Comparison of ENCODE assay signal across 8 mouse cellular contexts in the genomic region with DNA sequence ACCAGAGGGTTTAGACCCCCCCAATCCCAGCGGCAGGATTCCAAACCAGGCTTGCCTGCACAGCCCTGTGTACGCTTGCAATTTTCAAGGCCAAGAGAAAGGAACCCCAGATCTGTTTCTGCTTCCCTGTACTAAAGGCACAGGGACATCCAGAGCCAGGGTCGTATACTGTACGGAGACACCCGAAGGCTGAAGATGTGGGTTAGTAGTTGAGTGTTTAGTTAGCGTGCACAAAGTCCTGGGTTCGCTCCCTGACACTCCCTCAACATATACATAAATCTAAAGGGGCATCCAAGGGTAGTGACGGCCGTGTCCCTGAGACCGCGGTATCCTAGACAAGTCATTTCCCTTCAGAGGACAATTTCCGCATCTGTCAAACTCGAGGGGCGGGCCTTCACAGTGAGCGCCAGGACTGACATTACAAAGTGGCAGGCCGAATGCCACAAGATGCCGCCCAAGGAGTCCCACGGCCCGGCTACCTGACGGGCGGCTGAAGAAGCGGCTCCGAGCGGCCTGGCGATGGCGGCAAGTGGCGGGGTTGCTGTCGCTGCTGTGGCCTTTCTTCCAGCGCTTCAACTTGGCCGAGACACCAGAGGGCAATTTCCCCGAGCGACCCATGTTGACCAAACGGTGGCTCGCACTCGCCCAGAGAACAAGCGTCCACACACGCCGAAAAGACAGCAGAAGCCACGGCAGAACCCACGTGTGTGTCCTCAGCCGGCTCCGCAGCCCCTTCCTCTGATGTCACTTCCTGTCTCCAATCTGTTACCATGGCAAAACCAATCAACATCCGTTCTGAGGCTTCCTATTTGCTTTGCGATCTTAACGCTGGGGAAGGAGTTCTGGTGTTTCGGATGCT. TPM values are rescaled to one million over a fixed set of nuclear protein-coding genes. Genes with fewer than 3 reads are reported as not detected.
DNase-seq lines count a peak whose midpoint lies in the region; ATAC-seq and TF ChIP-seq lines count a peak whose summit lies in the region.

A gene (minus strand): TSS at position 714 of the 859 bp plus-strand sequence.

- 0 out of 2 replicates have a peak within 1 kb of the TSS, but pooled peaks have one; percentile 39 for H3K9ac ChIP-seq in lung, postnatal 0 days (replicated peaks; ENCODE audit: low read depth)

- peaks cover 21% of the 10 kb centered on the region for H3K36me3 ChIP-seq in hindbrain, embryonic 10.5 days
- H3K36me3 ChIP-seq in lung, postnatal 0 days (ENCODE audit: insufficient read depth, low read length): no peaks in the 10 kb centered on the region

- peak within 1 kb of the TSS; percentile 89 for H3K4me2 ChIP-seq in lung, postnatal 0 days (replicated peaks; ENCODE audit: low read depth, low read length)

- DNase-seq in MEL-GATA-1-ER (ENCODE audit: extremely low read depth, low read depth): peak; percentile 96
- peak; percentile 79 to 91 for DNase-seq in cerebellum, adult 2 months
- peak; percentile 91 for DNase-seq in forelimb bud, embryonic 11.5 days (ENCODE audit: low read depth, low spot score)
- peak; percentile 83 for DNase-seq in hindbrain, embryonic 10.5 days (ENCODE audit: low spot score)
- peak; percentile 90 for DNase-seq in layer of hippocampus, adult 9-11 months
- DNase-seq in lung, postnatal 0 days (ENCODE audit: low spot score): peak; percentile 99
- DNase-seq in ovary, postnatal 14 days (ENCODE audit: low spot score): peak; percentile 69
- peak; percentile 85 for DNase-seq in thymus, postnatal 14 days

- peak within 1 kb of the TSS; percentile 94 for H3K4me3 ChIP-seq in cerebellum, adult 2 months (replicated peaks; ENCODE audit: insufficient read depth, low read depth, low read length)
- H3K4me3 ChIP-seq in hindbrain, embryonic 10.5 days: peak within 1 kb of the TSS; percentile 85
- H3K4me3 ChIP-seq in lung, postnatal 0 days (ENCODE audit: low read depth, low read length): peak within 1 kb of the TSS; percentile 67

- peak; percentile 96 for ATAC-seq in lung, postnatal 0 days

- under 1% methylated on average over 46 of the region's 46 CpGs for WGBS in cerebellum, adult 2 months
- 1% methylated on average over 46 of the region's 46 CpGs for WGBS in hindbrain, embryonic 10.5 days
- WGBS in lung, postnatal 0 days: under 1% methylated on average over 46 of the region's 46 CpGs

- H3K27me3 ChIP-seq in cerebellum, adult 2 months (ENCODE audit: control insufficient read depth, insufficient read depth, low read length): no peaks in the 10 kb centered on the region
- no peaks in the 10 kb centered on the region for H3K27me3 ChIP-seq in hindbrain, embryonic 10.5 days (ENCODE audit: insufficient read depth, poor library complexity, severe bottlenecking)
- H3K27me3 ChIP-seq in lung, postnatal 0 days (replicated peaks; ENCODE audit: insufficient read depth, low read length): no peaks in the 10 kb centered on the region

- H3K4me1 ChIP-seq in cerebellum, adult 2 months (ENCODE audit: control insufficient read depth, insufficient read depth, low read length): peaks cover 4% of the 10 kb centered on the region
- peaks cover 18% of the 10 kb centered on the region for H3K4me1 ChIP-seq in hindbrain, embryonic 10.5 days (replicated peaks)
- peaks cover 9% of the 10 kb centered on the region; the same call in 1 of the 2 replicates for H3K4me1 ChIP-seq in lung, postnatal 0 days (ENCODE audit: insufficient read depth, low read depth, low read length)

- TF ChIP-seq EP300 in lung, postnatal 0 days (IDR thresholded peaks at IDR 0.05): peak; percentile 33

- no peaks in the 10 kb centered on the region for H3K9me3 ChIP-seq in hindbrain, embryonic 10.5 days
- H3K9me3 ChIP-seq in lung, postnatal 0 days (ENCODE audit: low read length): no peaks in the 10 kb centered on the region

- H3K27ac ChIP-seq in cerebellum, adult 2 months (ENCODE audit: insufficient read depth, low read length): no peak within 1 kb of the TSS
- peak within 1 kb of the TSS; percentile 66 for H3K27ac ChIP-seq in hindbrain, embryonic 10.5 days
- no peak within 1 kb of the TSS for H3K27ac ChIP-seq in lung, postnatal 0 days (ENCODE audit: low read length)

- peak; percentile 46; the same call in 1 of the 2 replicates for TF ChIP-seq POLR2A in cerebellum, adult 2 months (IDR thresholded peaks at IDR 0.05; ENCODE audit: borderline replicate concordance, insufficient read depth, low read length)

- no peak for TF ChIP-seq CTCF in cerebellum, adult 2 months (IDR thresholded peaks at IDR 0.05; ENCODE audit: borderline replicate concordance, insufficient read depth, low read depth, low read length)
- TF ChIP-seq CTCF in lung, postnatal 0 days (IDR thresholded peaks at IDR 0.05): no peak

RNA-seq across cellular contexts. Expression of the gene that starts here (rescaled TPM):
- 15.1 and 16.4 TPM in 2 replicates for polyA plus RNA-seq in cerebellum, adult 2 months (2012; rRNA removed)
- polyA plus RNA-seq in hindbrain, embryonic 10.5 days (2016; fragmentation: Nextera tagmentation; extraction: Ambion mirVana): 27.3 and 34.1 TPM in 2 replicates
- 2.7 and 2.9 TPM in 2 replicates for polyA plus RNA-seq in lung, postnatal 0 days (2015; fragmentation: Nextera tagmentation; extraction: Ambion mirVana)
